Mouse (Mus musculus) heart, embryonic 16.5 days (tissue): ENCODE measurements around the gene Gm16485. TPM values are rescaled to one million over a fixed set of nuclear protein-coding genes. Genes with fewer than 3 reads are reported as not detected.

Experiments used
- ATAC-seq: fragments of 200-750 bp; cut with Nextera tagmentation; replicated peaks from 2 replicates; pipeline ENCODE4 v1.8.0; 2017; ENCODE audit warnings: moderate number of reproducible peaks; ENCODE audit not compliant: insufficient read depth, low FRiP score; ENCODE audit errors: extremely low read depth
- H3K27ac ChIP-seq: fragments of 300-500 bp; sonication (generic); 2 replicates; pipeline ENCODE4 v1.5.1; 2014; ENCODE audit warnings: mild to moderate bottlenecking, low read length, control low read depth, moderate library complexity
- H3K27me3 ChIP-seq: fragments of 300-500 bp; sonication (generic); 2 replicates; pipeline ENCODE4 v1.6.1; 2014; ENCODE audit warnings: low read length, mixed read lengths; ENCODE audit not compliant: control insufficient read depth, insufficient read depth
- H3K36me3 ChIP-seq: fragments of 300-500 bp; sonication (generic); 2 replicates; pipeline ENCODE4 v1.6.1; 2014; ENCODE audit not compliant: control insufficient read depth, insufficient read depth
- H3K4me1 ChIP-seq: fragments of 300-500 bp; sonication (generic); 2 replicates; pipeline ENCODE4 v1.6.1; 2014; ENCODE audit warnings: low read length, mixed read lengths; ENCODE audit not compliant: control insufficient read depth, insufficient read depth
- H3K4me2 ChIP-seq: fragments of 300-500 bp; sonication (generic); 2 replicates; pipeline ENCODE4 v1.6.1; 2014; ENCODE audit warnings: low read depth, mild to moderate bottlenecking, control low read depth, low read length
- H3K4me3 ChIP-seq: fragments of 300-500 bp; sonication (generic); 2 replicates; pipeline ENCODE4 v1.5.1; 2014; ENCODE audit warnings: mild to moderate bottlenecking, control low read depth, low read length
- H3K9ac ChIP-seq: fragments of 300-500 bp; sonication (generic); 2 replicates; pipeline ENCODE4 v1.6.1; 2014; ENCODE audit warnings: low read length, control low read depth
- H3K9me3 ChIP-seq: fragments of 300-500 bp; sonication (generic); replicated peaks from 2 replicates; pipeline ENCODE4 v1.6.1; 2016; ENCODE audit warnings: low read length; ENCODE audit not compliant: control insufficient read depth
- WGBS: fragments of 180-500 bp; shearing (Covaris S2); extraction: QIAGEN DNeasy Blood & Tissue Kit; methylation state at CpG from one replicate; pipeline ENCODE4 v1.1.7; 2014; 5-methylcytosine and 5-hydroxymethylcytosine counted together
- polyA plus RNA-seq: library from polyadenylated mRNA; unstranded; fragments of >200 nt; fragmentation: Nextera tagmentation; extraction: Ambion mirVana; gene quantifications from 2 replicates; pipeline ENCODE4 v1.2.1, GENCODE M21; 2015

Gene Gm16485
- polyA plus RNA-seq, 1 experiment from 2014 or later, result not detected

- Histone ChIP-seq H3K27me3 (no peaks in the 10 kb centered on the region), H3K4me3 (no peak overlapping the region), H3K9me3 (no peaks in the 10 kb centered on the region), H3K27ac (no peak overlapping the region), H3K4me2 (no peak overlapping the region), H3K9ac (no peak overlapping the region), H3K4me1 (no peaks in the 10 kb centered on the region), H3K36me3 (peaks cover 7% of the 10 kb centered on the region; the same call in 1 of the 2 replicates)
- ATAC-seq, result no peak
Observed at GRCm38 (mm10) chr9:9001170-9001569, 29.6 kb downstream of the Gm16485 start.

GRCm38 (mm10) chr9:9015108-9015507, 43.5 kb downstream of the Gm16485 start:
- ATAC-seq, result no peak
- H3K4me2 ChIP-seq, result no peak overlapping the region
- no peak overlapping the region for H3K27ac ChIP-seq
- H3K27me3 ChIP-seq, result no peaks in the 10 kb centered on the region
- H3K4me3 ChIP-seq, result no peak overlapping the region
- H3K9ac ChIP-seq, result no peak overlapping the region
- no peaks in the 10 kb centered on the region for H3K4me1 ChIP-seq
- H3K36me3 ChIP-seq, result peaks cover 5% of the 10 kb centered on the region; the same call in 1 of the 2 replicates
- WGBS, result 88% methylated on average over 2 of the region's 2 CpGs
- no peaks in the 10 kb centered on the region for H3K9me3 ChIP-seq

Other genes starting within 250 kb of the Gm16485 start
- 0.07 and 0.08 TPM in 2 replicates for gene Pgr, start 72.0 kb upstream of the Gm16485 start, polyA plus RNA-seq